Mouse (Mus musculus) heart, embryonic 11.5 days (tissue): ENCODE data around the gene Enox1. TPM values are rescaled to one million over a fixed set of nuclear protein-coding genes. Genes with fewer than 3 reads are reported as not detected.

Experiments used
- ATAC-seq: fragments of 200-750 bp; cut with Nextera tagmentation; replicated peaks from 2 replicates; pipeline ENCODE4 v1.8.0; 2017; ENCODE audit warnings: moderate library complexity; ENCODE audit not compliant: insufficient number of reproducible peaks, low FRiP score, low TSS enrichment
- H3K27ac ChIP-seq: fragments of 300-500 bp; sonication (generic); 2 replicates; pipeline ENCODE4 v1.5.1; 2014; ENCODE audit warnings: mild to moderate bottlenecking, low read depth, low read length
- H3K27me3 ChIP-seq: fragments of 300-500 bp; sonication (generic); 2 replicates; pipeline ENCODE4 v1.6.1; 2014; ENCODE audit warnings: mild to moderate bottlenecking, low read length, mixed read lengths; ENCODE audit not compliant: control insufficient read depth, insufficient read depth
- H3K36me3 ChIP-seq: fragments of 300-500 bp; sonication (generic); 2 replicates; pipeline ENCODE4 v1.6.1; 2014; ENCODE audit warnings: mild to moderate bottlenecking, low read length, moderate library complexity, mixed read lengths; ENCODE audit not compliant: control insufficient read depth, insufficient read depth
- H3K4me1 ChIP-seq: fragments of 300-500 bp; sonication (generic); 2 replicates; pipeline ENCODE4 v1.6.1; 2014; ENCODE audit warnings: low read length; ENCODE audit not compliant: control insufficient read depth, insufficient read depth
- H3K4me2 ChIP-seq: fragments of 300-500 bp; sonication (generic); 2 replicates; pipeline ENCODE4 v1.6.1; 2014; ENCODE audit warnings: mild to moderate bottlenecking, moderate library complexity
- H3K4me3 ChIP-seq: fragments of 300-500 bp; sonication (generic); 2 replicates; pipeline ENCODE4 v1.5.1; 2014; ENCODE audit warnings: low read depth, low read length
- H3K9ac ChIP-seq: fragments of 300-500 bp; sonication (generic); 2 replicates; pipeline ENCODE4 v1.6.1; 2014; ENCODE audit warnings: mild to moderate bottlenecking, low read depth, low read length, moderate library complexity
- H3K9me3 ChIP-seq: fragments of 300-500 bp; sonication (generic); replicated peaks from 2 replicates; pipeline ENCODE4 v1.6.1; 2016; ENCODE audit warnings: low read length; ENCODE audit not compliant: control insufficient read depth
- WGBS: fragments of 180-500 bp; shearing (Covaris S2); extraction: QIAGEN DNeasy Blood & Tissue Kit; methylation state at CpG from one replicate; pipeline ENCODE4 v1.1.7; 2014; ENCODE audit not compliant: insufficient replicate concordance; 5-methylcytosine and 5-hydroxymethylcytosine counted together
- polyA plus RNA-seq: library from polyadenylated mRNA; unstranded; fragments of >200 nt; fragmentation: Nextera tagmentation; extraction: Ambion mirVana; gene quantifications from 2 replicates; pipeline ENCODE4 v1.2.1, GENCODE M21; 2014

The Enox1 gene
- polyA plus RNA-seq, 1 experiment from 2014 or later: 2.3 TPM

DNA sequence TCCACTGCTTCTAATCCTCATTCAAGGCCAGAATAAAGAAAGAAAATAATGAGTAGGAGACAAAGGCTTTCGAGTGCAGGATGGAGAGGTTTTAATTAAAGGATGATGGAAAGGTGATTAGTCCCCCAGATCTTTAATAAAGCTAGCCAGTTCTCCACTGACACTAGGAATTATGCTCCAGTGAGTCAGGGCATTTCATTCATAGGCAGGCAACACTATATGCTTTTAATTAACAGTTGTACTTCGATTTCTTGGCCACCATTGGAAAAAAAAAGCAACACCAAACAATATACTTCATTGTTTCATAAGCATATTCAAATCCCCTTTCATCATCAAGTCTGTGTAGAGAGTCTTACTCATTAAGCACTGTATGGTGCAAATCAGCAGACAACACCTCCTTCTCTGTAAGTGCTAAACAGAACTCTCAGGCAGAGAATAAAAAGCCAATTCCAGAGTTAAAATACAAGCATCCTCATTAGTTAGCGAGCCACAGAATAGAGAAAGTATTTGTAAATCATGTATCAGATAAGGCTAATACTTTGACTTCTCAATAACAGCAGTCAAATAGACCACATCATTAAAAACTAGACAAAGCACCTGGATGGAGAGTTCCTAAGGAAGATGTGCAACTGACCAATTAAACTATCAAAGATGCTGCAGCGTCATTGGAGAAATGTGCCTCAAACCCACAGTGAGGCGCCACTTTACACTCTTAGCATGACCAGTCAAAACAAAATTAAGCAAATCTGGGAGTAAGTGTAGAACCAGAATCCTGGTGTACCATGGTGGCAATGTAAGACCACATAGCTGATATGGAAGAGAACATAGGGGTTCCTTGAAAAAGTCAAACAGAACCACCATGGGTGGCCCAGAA is 249.9 kb downstream of the Enox1 start:
- Histone ChIP-seq H3K27me3 (no peaks in the 10 kb centered on the region), H3K27ac (no peak overlapping the region), H3K9me3 (no peaks in the 10 kb centered on the region), H3K9ac (no peak overlapping the region), H3K36me3 (no peaks in the 10 kb centered on the region), H3K4me1 (no peaks in the 10 kb centered on the region), H3K4me3 (no peak overlapping the region), H3K4me2 (no peak overlapping the region)
- 73% methylated on average over 5 of the region's 5 CpGs for WGBS
- no peak for ATAC-seq

DNA sequence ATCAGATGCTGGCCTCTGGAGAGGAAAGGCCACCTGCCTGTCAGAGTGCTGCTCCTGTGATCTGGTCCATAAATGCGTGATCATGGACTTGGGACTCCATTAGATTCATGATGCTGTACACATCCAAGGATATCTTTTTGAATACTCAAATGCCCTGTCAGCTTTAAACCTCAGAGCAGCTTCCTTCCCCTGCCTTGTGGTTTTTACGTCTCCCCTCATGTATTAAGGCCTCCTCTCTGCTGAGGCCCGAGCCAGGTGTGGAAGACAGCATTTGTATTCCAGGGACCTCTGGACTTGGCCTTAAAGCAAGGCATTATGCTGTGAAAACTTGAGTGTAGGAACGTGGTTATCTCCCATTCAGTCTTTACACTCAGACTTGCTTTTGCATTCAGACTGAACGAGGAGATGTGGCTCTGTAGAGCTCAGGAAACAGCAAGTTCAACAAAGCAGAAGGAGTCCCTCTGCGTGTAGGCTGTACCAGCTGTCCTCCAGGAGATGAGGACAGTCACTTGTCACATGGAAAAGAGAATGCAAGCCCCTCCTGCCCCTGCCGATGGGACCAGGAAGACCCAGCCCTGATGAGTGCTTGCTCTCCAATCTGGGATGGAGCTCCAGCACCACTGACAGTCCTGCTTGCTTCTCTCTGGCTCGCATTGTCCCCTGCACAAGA is 252.8 kb downstream of the Enox1 start:
- Histone ChIP-seq H3K27ac (no peak overlapping the region), H3K27me3 (no peaks in the 10 kb centered on the region)
- 78% methylated on average over 8 of the region's 8 CpGs for WGBS

DNA sequence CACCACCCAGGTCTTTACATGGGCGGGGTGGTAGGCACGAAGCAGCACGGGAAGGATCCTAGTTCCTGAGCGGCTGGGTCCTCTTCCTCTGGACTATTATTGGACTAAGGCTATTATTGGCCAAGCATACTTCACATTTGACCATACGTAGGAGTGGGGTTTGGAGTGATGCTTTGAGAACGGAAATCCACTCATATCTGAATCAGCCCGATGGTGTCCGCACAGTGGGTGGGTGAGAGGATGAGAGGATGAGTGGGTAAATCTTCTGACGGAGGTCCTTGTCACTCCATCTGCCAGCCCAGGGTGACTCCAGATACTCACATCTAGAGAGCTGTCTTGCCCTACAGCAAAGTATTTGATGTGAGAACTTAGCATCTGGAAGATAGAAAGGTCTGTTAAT is 253.8 kb downstream of the Enox1 start:
- Histone ChIP-seq H3K27ac (no peak overlapping the region), H3K4me2 (no peak overlapping the region), H3K9ac (no peak overlapping the region), H3K36me3 (no peaks in the 10 kb centered on the region), H3K4me3 (no peak overlapping the region), H3K4me1 (no peaks in the 10 kb centered on the region), H3K27me3 (no peaks in the 10 kb centered on the region), H3K9me3 (no peaks in the 10 kb centered on the region)
- WGBS: 92% methylated on average over 9 of the region's 9 CpGs
- ATAC-seq: no peak

More for the DNA sequence above, 252.8 kb downstream of the Enox1 start:
- no peaks in the 10 kb centered on the region for H3K36me3 ChIP-seq
- no peaks in the 10 kb centered on the region for H3K9me3 ChIP-seq
- no peak for ATAC-seq
- no peak overlapping the region for H3K9ac ChIP-seq
- no peak overlapping the region for H3K4me2 ChIP-seq
- H3K4me1 ChIP-seq: no peaks in the 10 kb centered on the region
- no peak overlapping the region for H3K4me3 ChIP-seq

DNA sequence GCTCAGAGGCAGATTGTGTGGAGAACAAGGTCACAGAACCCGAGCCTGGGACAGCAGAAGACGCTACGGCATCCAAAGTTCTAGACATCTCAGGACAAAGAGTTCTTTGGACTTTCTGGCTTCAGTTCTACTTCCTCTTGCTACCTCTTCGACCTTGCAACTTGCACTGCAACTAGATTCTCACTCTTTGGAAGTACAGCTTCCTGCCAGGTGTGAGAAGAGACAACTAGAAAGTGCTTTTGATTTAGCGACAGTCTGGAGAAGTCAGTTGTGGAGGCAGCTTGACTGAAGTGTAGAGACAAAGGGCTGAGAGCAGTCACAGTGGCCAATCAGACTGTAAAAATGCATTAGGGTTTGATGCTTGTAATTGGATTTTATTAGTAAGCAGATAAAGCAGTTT is 256.5 kb downstream of the Enox1 start:
- Histone ChIP-seq H3K9ac (no peak overlapping the region), H3K36me3 (no peaks in the 10 kb centered on the region), H3K27ac (no peak overlapping the region), H3K27me3 (no peaks in the 10 kb centered on the region), H3K4me2 (no peak overlapping the region), H3K4me1 (no peaks in the 10 kb centered on the region), H3K4me3 (no peak overlapping the region), H3K9me3 (no peaks in the 10 kb centered on the region)
- ATAC-seq: no peak
- WGBS: 74% methylated on average over 5 of the region's 5 CpGs

DNA sequence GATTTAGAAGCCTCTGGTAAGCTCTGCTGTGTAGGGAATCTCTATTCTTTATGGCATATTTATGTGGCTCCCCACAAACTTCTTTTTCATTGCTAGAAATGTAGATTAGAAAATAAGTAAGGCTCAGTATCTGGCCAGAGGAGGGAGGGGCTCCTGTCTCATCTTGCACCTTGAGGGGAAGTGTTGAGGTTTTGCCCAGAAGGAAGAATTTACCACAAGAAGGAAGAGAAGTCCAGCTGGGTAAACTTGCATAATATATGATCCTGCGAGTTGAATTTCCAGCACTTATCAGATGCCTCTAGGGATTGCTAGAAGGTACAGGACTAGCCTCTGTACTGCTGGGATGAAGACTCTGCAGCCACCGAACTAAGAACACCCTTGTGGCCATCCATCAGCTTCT is 259.8 kb downstream of the Enox1 start:
- Histone ChIP-seq H3K4me1 (no peaks in the 10 kb centered on the region), H3K9me3 (no peaks in the 10 kb centered on the region), H3K4me3 (no peak overlapping the region), H3K4me2 (no peak overlapping the region), H3K9ac (no peak overlapping the region), H3K27me3 (no peaks in the 10 kb centered on the region), H3K27ac (no peak overlapping the region), H3K36me3 (no peaks in the 10 kb centered on the region)
- 82% methylated on average over 2 of the region's 2 CpGs for WGBS
- ATAC-seq: no peak

DNA sequence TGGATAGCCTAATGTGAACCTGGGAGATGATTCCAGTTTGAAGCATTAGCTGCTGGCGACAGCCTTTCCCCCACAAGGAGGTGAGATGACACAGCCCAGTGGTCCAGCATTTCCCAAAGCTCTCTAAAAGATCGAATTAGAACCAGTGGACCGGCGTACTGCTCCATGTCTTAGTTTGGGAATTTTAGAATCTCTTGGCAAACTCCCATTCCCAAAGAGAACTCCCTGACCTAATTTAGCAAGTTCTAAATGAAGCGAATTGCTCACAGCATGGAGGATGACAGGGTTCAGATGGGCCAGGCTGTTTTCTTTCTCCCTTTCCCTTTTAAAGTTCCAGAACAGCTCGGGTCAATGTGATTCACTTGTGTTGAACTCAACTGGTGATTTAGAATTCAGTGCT is 264.5 kb downstream of the Enox1 start:
- no peak overlapping the region for H3K4me3 ChIP-seq
- H3K9ac ChIP-seq: no peak overlapping the region
- no peaks in the 10 kb centered on the region for H3K27me3 ChIP-seq
- H3K4me1 ChIP-seq: no peaks in the 10 kb centered on the region
- 70% methylated on average over 6 of the region's 6 CpGs for WGBS
- no peaks in the 10 kb centered on the region for H3K9me3 ChIP-seq
- ATAC-seq: no peak
- no peak overlapping the region for H3K4me2 ChIP-seq
- no peak overlapping the region for H3K27ac ChIP-seq
- no peaks in the 10 kb centered on the region for H3K36me3 ChIP-seq

DNA sequence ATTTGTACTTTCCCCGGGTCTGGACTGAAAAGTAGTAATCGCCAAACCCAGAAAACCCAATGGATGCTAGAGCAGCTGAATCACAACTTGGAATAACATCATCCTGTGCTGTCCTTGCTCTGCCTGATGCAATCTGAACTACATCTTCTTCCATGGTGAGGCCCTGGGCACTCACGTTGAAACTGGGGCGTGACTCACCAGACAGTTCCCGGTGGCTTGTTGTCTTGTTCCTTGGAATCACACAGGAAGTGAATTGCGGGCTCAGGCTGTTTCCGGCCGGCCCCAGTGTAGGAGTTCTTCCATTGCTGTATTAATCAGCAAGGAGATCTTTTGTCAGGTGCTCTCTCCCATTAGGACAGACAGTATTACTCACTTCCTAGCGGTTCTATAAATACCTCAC is 266.6 kb downstream of the Enox1 start:
- Histone ChIP-seq H3K4me2 (no peak overlapping the region), H3K27me3 (no peaks in the 10 kb centered on the region), H3K4me3 (no peak overlapping the region), H3K4me1 (no peaks in the 10 kb centered on the region), H3K9me3 (no peaks in the 10 kb centered on the region), H3K9ac (no peak overlapping the region), H3K36me3 (no peaks in the 10 kb centered on the region), H3K27ac (no peak overlapping the region)
- 73% methylated on average over 9 of the region's 9 CpGs for WGBS
- no peak for ATAC-seq

DNA sequence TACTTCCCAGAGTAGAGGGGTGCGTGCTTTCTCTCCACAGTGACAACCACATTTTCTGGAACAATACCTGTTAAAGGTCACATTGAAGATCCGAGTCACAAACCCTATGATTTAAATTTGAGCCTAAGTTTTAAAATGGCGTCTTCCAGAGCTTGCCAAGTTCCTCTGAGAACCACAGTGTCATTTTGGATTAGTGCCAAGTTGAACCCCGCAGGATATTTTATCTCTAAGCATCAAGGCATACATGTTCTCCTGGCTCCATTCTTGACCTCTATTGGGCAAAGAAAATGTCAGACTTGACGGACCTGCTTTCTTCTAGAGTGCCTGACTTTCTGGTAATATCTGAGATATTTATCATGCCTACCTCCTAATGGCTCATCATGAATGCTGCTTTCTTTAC is 282.9 kb downstream of the Enox1 start:
- H3K27me3 ChIP-seq: no peaks in the 10 kb centered on the region
- H3K27ac ChIP-seq: no peak overlapping the region
- no peak overlapping the region for H3K9ac ChIP-seq
- no peak overlapping the region for H3K4me2 ChIP-seq
- H3K36me3 ChIP-seq: no peaks in the 10 kb centered on the region
- H3K4me3 ChIP-seq: no peak overlapping the region
- H3K4me1 ChIP-seq: no peaks in the 10 kb centered on the region
- no peak for ATAC-seq
- no peaks in the 10 kb centered on the region for H3K9me3 ChIP-seq
- 77% methylated on average over 5 of the region's 5 CpGs for WGBS
